Mouse (Mus musculus): ENCODE results near the gene Arl14. TPM values are rescaled to one million over a fixed set of nuclear protein-coding genes. Genes with fewer than 3 reads are reported as not detected.

The Arl14 gene
- not detected for polyA plus RNA-seq (2017; shearing (Covaris generic))

GRCm38 (mm10) chr3:69221806-69222501 lies at the start of gene Arl14:
Arl14 (plus strand) TSS chr3:69222419.

Other genes with a start within 250 kb of the Arl14 start
- 242 TPM for gene Ift80, start 217.8 kb upstream of the Arl14 start, polyA plus RNA-seq (2017; shearing (Covaris generic))
- gene Smc4, start 217.7 kb upstream of the Arl14 start, polyA plus RNA-seq (2017; shearing (Covaris generic)): 702 TPM
- 39.2 TPM for gene Trim59, start 177.7 kb upstream of the Arl14 start, polyA plus RNA-seq (2017; shearing (Covaris generic))
- gene Kpna4, start 95.3 kb upstream of the Arl14 start, polyA plus RNA-seq (2017; shearing (Covaris generic)): 34.0 TPM
- gene Ppm1l, start 94.4 kb downstream of the Arl14 start, polyA plus RNA-seq (2017; shearing (Covaris generic)): 4.8 TPM